Mouse (Mus musculus) liver, postnatal 0 days (tissue): ENCODE data around the gene Sfswap. TPM values are rescaled to one million over a fixed set of nuclear protein-coding genes. Genes with fewer than 3 reads are reported as not detected.

Experiments used
- ATAC-seq: fragments of 200-750 bp; cut with Nextera tagmentation; 2 replicates; pipeline ENCODE4 v1.8.0; 2017; ENCODE audit warnings: mild to moderate bottlenecking, moderate library complexity
- DNase-seq: peaks from one replicate; pipeline ENCODE4 v3.0.0-alpha.2; 2016
- H3K27ac ChIP-seq: fragments of 300-500 bp; sonication (generic); 2 replicates; pipeline ENCODE4 v1.5.1; 2014; ENCODE audit warnings: antibody characterized with exemption, moderate library complexity, mild to moderate bottlenecking, low read depth
- H3K27me3 ChIP-seq: fragments of 300-500 bp; sonication (generic); 2 replicates; pipeline ENCODE4 v1.6.1; 2014; ENCODE audit warnings: low read length, control low read depth, mixed read lengths; ENCODE audit not compliant: insufficient read depth
- H3K36me3 ChIP-seq: fragments of 300-500 bp; sonication (generic); replicated peaks from 2 replicates; pipeline ENCODE4 v1.6.1; 2014; ENCODE audit warnings: mild to moderate bottlenecking, control low read depth, low read length, moderate library complexity, mixed read lengths; ENCODE audit not compliant: insufficient read depth
- H3K4me1 ChIP-seq: fragments of 300-500 bp; sonication (generic); 2 replicates; pipeline ENCODE4 v1.6.1; 2014; ENCODE audit warnings: antibody characterized with exemption, mild to moderate bottlenecking, control low read depth; ENCODE audit not compliant: insufficient read depth
- H3K4me2 ChIP-seq: fragments of 300-500 bp; sonication (generic); 2 replicates; pipeline ENCODE4 v1.6.1; 2014; ENCODE audit warnings: low read depth, mild to moderate bottlenecking, low read length, moderate library complexity, mixed read lengths
- H3K4me3 ChIP-seq: fragments of 300-500 bp; sonication (generic); 2 replicates; pipeline ENCODE4 v1.5.1; 2014; ENCODE audit warnings: low read depth, low read length
- H3K9ac ChIP-seq: fragments of 300-500 bp; sonication (generic); replicated peaks from 2 replicates; pipeline ENCODE4 v1.6.1; 2014; ENCODE audit warnings: mild to moderate bottlenecking, moderate library complexity
- H3K9me3 ChIP-seq: fragments of 300-500 bp; sonication (generic); 2 replicates; pipeline ENCODE4 v1.6.1; 2016; ENCODE audit warnings: mild to moderate bottlenecking, control low read depth, low read length, mixed read lengths
- CTCF ChIP-seq: sonication (generic); IDR thresholded peaks from 2 replicates; pipeline ENCODE4 v1.5.1; 2016; ENCODE audit warnings: antibody characterized with exemption, low read depth
- EP300 ChIP-seq: IDR thresholded peaks from 2 replicates; pipeline ENCODE4 v1.6.1; 2016; ENCODE audit warnings: antibody characterized with exemption, low read depth, mild to moderate bottlenecking
- WGBS: fragments of 180-500 bp; shearing (Covaris S2); extraction: QIAGEN DNeasy Blood & Tissue Kit; methylation state at CpG from one replicate; pipeline ENCODE4 v1.1.7; 2014; ENCODE audit not compliant: insufficient replicate concordance; 5-methylcytosine and 5-hydroxymethylcytosine counted together
- polyA plus RNA-seq: library from polyadenylated mRNA; unstranded; fragments of >200 nt; fragmentation: Nextera tagmentation; extraction: Ambion mirVana; gene quantifications from 2 replicates; pipeline ENCODE4 v1.2.1, GENCODE M21; 2015

The Sfswap gene
- polyA plus RNA-seq, 1 experiment from 2014 or later, result 11.0 TPM

- peaks cover 15% of the 10 kb centered on the region for H3K4me1 ChIP-seq
- WGBS, result 16% methylated on average over 6 of the region's 6 CpGs
- DNase-seq (no peak), ATAC-seq (no peak)
- peaks cover 34% of the 10 kb centered on the region for H3K27me3 ChIP-seq
- H3K9me3 ChIP-seq, result no peaks in the 10 kb centered on the region
- no peak overlapping the region for H3K4me3 ChIP-seq
- no peak overlapping the region for H3K27ac ChIP-seq
- no peaks in the 10 kb centered on the region for H3K36me3 ChIP-seq
- TF ChIP-seq EP300, result no peak
- TF ChIP-seq CTCF, result no peak
- H3K9ac ChIP-seq, result no peak overlapping the region
- H3K4me2 ChIP-seq, result no peak overlapping the region
Observed at GRCm38 (mm10) chr5:129580046-129580445, 79.0 kb downstream of the Sfswap start.

GRCm38 (mm10) chr5:129580572-129580971 is 79.6 kb downstream of the Sfswap start:
- peaks cover 20% of the 10 kb centered on the region for H3K4me1 ChIP-seq
- peaks cover 39% of the 10 kb centered on the region for H3K27me3 ChIP-seq
- no peak overlapping the region for H3K4me2 ChIP-seq
- H3K36me3 ChIP-seq, result no peaks in the 10 kb centered on the region
- no peak overlapping the region for H3K4me3 ChIP-seq
- WGBS, result 62% methylated on average over 9 of the region's 9 CpGs
- no peak overlapping the region for H3K9ac ChIP-seq
- no peaks in the 10 kb centered on the region for H3K9me3 ChIP-seq
- DNase-seq, result no peak
- TF ChIP-seq EP300, result no peak
- TF ChIP-seq CTCF, result no peak
- H3K27ac ChIP-seq, result no peak overlapping the region
- ATAC-seq, result no peak

GRCm38 (mm10) chr5:129581015-129581414 is 80.0 kb downstream of the Sfswap start:
- DNase-seq, result no peak
- TF ChIP-seq EP300 (no peak), CTCF (no peak)
- no peak for ATAC-seq
- Histone ChIP-seq H3K9me3 (no peaks in the 10 kb centered on the region), H3K27me3 (peaks cover 44% of the 10 kb centered on the region), H3K4me2 (no peak overlapping the region), H3K27ac (no peak overlapping the region), H3K4me3 (no peak overlapping the region), H3K4me1 (peaks cover 24% of the 10 kb centered on the region), H3K36me3 (no peaks in the 10 kb centered on the region), H3K9ac (no peak overlapping the region)
- 70% methylated on average over 7 of the region's 7 CpGs for WGBS

GRCm38 (mm10) chr5:129583331-129583730 is 82.3 kb downstream of the Sfswap start:
- Histone ChIP-seq H3K9ac (no peak overlapping the region), H3K4me3 (peak overlapping the region; percentile 70), H3K9me3 (no peaks in the 10 kb centered on the region), H3K27me3 (peaks cover 59% of the 10 kb centered on the region), H3K27ac (no peak overlapping the region), H3K4me1 (peaks cover 28% of the 10 kb centered on the region), H3K36me3 (no peaks in the 10 kb centered on the region), H3K4me2 (peak overlapping the region; percentile 98)
- WGBS, result 4% methylated on average over 12 of the region's 12 CpGs
- no peak; the same call in 1 of the 2 replicates for ATAC-seq
- TF ChIP-seq CTCF (no peak), EP300 (no peak)
- DNase-seq, result no peak

- WGBS, result 3% methylated on average over 65 of the region's 80 CpGs
- no peaks in the 10 kb centered on the region for H3K9me3 ChIP-seq
- H3K4me3 ChIP-seq, result peak within 1 kb of the TSS; percentile 70
- DNase-seq, result peak; percentile 87
- H3K36me3 ChIP-seq, result no peaks in the 10 kb centered on the region
- H3K9ac ChIP-seq, result peak within 1 kb of the TSS; percentile 64
- H3K27ac ChIP-seq, result no peak within 1 kb of the TSS
- peaks cover 59% of the 10 kb centered on the region for H3K27me3 ChIP-seq
- TF ChIP-seq CTCF (peak; percentile 77), EP300 (no peak)
- peak; percentile 91 for ATAC-seq
- peaks cover 28% of the 10 kb centered on the region for H3K4me1 ChIP-seq
- H3K4me2 ChIP-seq, result peak within 1 kb of the TSS; percentile 98
Observed at GRCm38 (mm10) chr5:129583761-129584582, 83.0 kb downstream of the Sfswap start, which contains the start of gene Mmp17. Gene Mmp17, plus strand, starts transcription at chr5:129584169.

- Histone ChIP-seq H3K4me2 (peak overlapping the region; percentile 98), H3K4me3 (peak overlapping the region; percentile 70), H3K27me3 (peaks cover 59% of the 10 kb centered on the region), H3K4me1 (peaks cover 28% of the 10 kb centered on the region), H3K9me3 (no peaks in the 10 kb centered on the region), H3K27ac (no peak overlapping the region), H3K36me3 (no peaks in the 10 kb centered on the region), H3K9ac (no peak overlapping the region)
- DNase-seq (peak; percentile 45), ATAC-seq (no peak)
- TF ChIP-seq EP300 (no peak), CTCF (no peak)
- whole genome bisulfite sequencing, result under 1% methylated on average over 76 of the region's 76 CpGs
Observed at GRCm38 (mm10) chr5:129584583-129585541, 83.8 kb downstream of the Sfswap start.
